Mouse (Mus musculus): Measurements from ENCODE around the gene Fzr1. TPM values are rescaled to one million over a fixed set of nuclear protein-coding genes. Genes with fewer than 3 reads are reported as not detected.

The Fzr1 gene
- total RNA-seq, 2 experiments from 2014 or later = 27.8 to 29.4 TPM

DNA sequence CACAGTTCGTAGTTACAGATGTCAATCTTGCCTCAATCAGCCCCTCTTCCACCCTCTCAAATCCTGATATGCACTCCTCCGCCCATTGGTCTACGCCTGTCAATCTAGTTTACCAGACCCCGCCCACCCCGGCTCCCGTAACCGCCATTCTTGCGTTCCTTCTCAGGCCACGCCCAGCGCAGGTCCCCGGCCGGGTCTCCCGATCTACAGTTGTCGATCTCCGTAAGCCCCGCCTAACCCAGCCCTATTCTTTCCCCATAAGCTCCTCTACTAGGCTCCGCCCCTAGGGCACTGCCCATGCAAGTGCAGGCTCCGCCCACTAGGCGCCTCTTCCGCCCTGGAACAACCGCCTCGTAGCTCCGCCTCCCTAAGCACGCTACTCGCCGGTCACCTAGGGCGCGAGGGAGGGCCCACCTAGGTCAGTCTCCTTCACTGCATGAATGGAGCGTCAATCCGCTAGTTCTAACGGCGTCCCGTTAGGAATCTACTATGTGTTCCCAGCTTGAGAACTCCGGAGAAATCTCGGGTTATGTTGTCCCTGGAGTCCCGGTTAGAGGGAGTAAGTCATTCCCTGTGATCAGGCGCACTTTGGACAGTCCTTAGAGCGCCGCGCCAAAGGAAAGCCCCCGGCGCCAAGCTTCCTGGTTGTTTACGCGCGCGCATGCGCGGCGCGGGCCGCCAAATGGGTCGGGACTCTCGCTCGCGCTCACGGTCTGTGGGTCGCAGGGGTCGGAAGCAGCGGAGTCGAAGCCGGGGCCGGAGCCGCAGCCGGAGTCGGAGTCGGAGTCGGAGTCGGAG is 57.6 kb downstream of the Fzr1 start, which contains the start of gene Cactin:
TSS of gene Cactin (plus strand) at position 554 of the 798 bp plus-strand sequence.
- DNase-seq = peak; percentile 96 to 98
- intact Hi-C loops (cut with DNase I) = no loop called here

GRCm38 (mm10) chr10:81319741-81320549 is 58.4 kb downstream of the Fzr1 start:
- intact Hi-C loops (cut with DNase I) = loop anchor here (2.0 kb wide), 1 partner anchor 27 kb away; the partner anchor contains the start of gene Pip5k1c
- peak in 1 of 2 experiments; percentile 93 for DNase-seq

DNA sequence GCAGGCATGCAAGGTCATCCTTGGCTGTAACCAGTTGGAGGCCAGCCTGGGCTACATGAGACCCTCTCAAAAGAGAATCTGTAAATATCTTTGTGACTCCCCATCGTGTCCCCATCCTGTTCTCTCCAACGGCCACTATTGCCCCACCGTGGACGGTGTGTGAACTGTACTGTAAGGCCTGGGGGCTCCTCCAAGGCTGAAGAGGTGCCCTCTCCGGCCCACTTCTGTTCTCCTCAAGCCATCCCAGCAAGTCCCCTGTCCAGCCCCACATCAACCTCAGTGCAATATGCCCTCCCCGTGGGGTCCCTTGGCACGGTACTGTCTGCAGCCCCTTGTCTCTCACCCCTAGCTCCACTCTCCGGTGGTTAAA is 59.0 kb downstream of the Fzr1 start:
- intact Hi-C loops (cut with DNase I) = loop anchor here (2.0 kb wide), 1 partner anchor 27 kb away; the partner anchor contains the start of gene Pip5k1c
- DNase-seq = peak in 1 of 2 experiments; percentile 36

DNA sequence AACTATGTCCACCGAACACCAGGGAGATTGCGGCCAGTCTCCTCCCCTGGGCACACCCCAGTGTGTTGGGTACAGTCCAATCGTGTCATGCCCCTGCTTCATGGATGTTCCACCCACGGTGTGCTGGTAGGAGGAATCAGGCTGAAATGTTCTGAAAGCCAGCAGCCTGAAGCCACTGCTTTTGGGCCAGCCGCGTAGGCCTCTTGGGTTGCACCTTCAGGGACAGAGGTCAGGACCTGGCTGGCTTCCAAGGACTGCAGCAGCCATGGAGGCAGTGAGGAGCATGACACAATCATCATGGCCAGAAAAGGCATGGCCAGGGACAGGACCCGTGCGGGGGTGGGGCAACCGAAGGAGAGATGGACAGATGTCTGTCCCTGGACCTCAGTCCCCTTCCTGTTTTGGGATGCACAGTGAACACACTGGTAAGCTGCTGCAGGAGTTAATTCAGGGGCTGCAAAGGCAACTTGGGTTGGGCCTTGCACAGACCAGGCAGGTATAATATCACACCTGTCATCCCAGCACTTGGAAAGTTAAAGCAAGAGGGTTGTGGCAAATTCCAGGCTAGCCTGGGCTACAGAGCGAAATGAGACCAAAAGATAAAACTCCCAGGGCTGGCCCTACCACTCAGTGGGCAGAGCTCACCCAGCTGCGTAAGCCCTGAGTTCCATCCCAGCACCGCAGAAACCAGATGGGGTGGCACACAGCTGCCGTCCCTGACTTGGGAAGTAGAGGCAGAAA is 59.6 kb downstream of the Fzr1 start:
- intact Hi-C loops (cut with DNase I) = loop anchor here (2.0 kb wide), 1 partner anchor 26 kb away; the partner anchor contains the start of gene Pip5k1c

DNA sequence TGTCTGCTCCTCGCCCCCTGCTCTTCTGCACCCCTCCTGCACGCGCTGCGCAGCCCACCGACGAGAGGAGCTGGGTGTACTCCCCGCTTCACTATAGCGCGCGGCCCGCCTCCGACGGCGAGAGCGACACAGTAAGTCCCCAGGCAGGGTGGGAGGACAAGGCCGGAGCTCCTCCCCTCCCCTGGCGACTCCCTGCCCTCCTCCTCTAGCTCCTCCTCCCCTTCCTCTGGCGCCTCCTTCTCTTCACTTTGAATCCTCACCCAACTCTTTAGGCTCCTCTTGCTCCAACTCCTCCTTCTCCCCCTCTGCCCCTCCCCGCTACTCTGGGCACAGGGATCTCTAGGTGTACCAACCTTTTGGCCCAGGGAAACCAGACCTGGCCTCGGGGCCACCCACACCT is 61.0 kb downstream of the Fzr1 start:
- no peak for DNase-seq
- intact Hi-C loops (cut with DNase I) = no loop called here

More for the DNA sequence above, 59.6 kb downstream of the Fzr1 start:
- DNase-seq = no peak

DNA sequence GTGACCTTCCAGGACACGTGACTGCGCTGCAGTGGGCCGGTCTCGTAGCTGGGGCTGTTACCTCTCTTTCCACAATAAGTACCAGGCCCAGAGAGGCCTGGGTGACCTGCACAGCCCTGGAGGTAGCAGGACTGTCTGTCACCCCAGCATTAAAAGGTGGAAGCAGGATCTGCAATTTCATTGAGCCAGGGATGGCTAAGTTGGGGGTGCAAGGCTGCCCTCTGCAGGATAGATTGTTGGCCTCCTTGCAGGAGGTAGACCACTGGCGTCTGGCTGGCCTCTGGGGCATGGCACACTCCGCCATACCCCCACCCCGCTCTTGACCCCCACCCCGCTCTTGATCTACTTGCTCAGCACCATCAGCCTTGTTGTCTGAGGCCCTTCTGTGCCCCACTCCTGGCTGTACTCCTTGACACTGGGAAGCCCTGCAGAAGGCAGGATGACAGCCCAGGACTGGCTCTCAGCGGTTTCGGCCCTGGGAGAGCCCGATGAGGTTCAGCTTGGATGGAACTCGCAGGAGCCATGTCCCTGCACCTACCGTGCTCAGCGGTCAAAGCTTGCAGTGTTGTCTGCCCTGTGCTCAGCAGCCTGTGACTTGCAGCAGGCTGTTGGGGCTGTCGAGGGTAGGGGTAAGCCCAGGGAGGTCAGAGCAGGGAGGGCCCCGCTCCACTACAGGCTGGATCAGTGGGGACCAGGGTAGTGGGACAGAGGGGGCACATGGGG is 61.8 kb downstream of the Fzr1 start:
- DNase-seq = no peak
- intact Hi-C loops (cut with DNase I) = no loop called here

Small RNA genes lying within 50 kb of the gene (microRNA-seq; reads per million reads assigned to microRNA genes)
- gene Mir1191b (ENCODE audit: borderline number of aligned reads in 2 of 2) (0.67 to 1.4 reads per million in 2 experiments), gene Mir6913 (ENCODE audit: borderline number of aligned reads in 2 of 2) (0.67 to 0.72 reads per million in 2 experiments)

Other genes with a start within 250 kb of the Fzr1 start
- 10 to 100 TPM; 37.9 to 39.5 TPM for gene Zbtb7a, start 243.3 kb downstream of the Fzr1 start, total RNA-seq (2021)
- gene Pias4, start 210.6 kb downstream of the Fzr1 start, total RNA-seq (2021) = 10 to 100 TPM; 14.0 to 17.1 TPM
- gene Eef2, start 201.9 kb downstream of the Fzr1 start, total RNA-seq (2021) = 1,000 to 10,000 TPM; 1,005 to 1,085 TPM
- gene Dapk3, start 195.5 kb downstream of the Fzr1 start, total RNA-seq (2021) = 10 to 100 TPM; 31.0 to 31.3 TPM
- gene 4930442H23Rik, start 194.7 kb downstream of the Fzr1 start, total RNA-seq (2021) = not detected
- 1 to 10 TPM; 7.8 to 7.9 TPM for gene Nmrk2, start 176.5 kb downstream of the Fzr1 start, total RNA-seq (2021)
- under 1 TPM in 1 of 2 experiments, not detected in 1; 0.11 TPM for gene Atcay, start 147.7 kb downstream of the Fzr1 start, total RNA-seq (2021)
- gene Zfr2, start 145.4 kb downstream of the Fzr1 start, total RNA-seq (2021) = 1 to 10 TPM; 2.5 to 3.6 TPM
- gene Matk, start 125.6 kb downstream of the Fzr1 start, total RNA-seq (2021) = under 1 TPM; 0.39 to 0.41 TPM
- gene Mrpl54, start 111.6 kb downstream of the Fzr1 start, total RNA-seq (2021) = 10 to 100 TPM; 95.2 to 97.4 TPM
- 100 to 1,000 TPM; 102 to 108 TPM for gene Apba3, start 111.6 kb downstream of the Fzr1 start, total RNA-seq (2021)
- gene Tjp3, start 86.9 kb downstream of the Fzr1 start, total RNA-seq (2021) = under 1 TPM in 1 of 2 experiments, not detected in 1; 0.19 TPM
- 10 to 100 TPM; 31.5 to 33.3 TPM for gene Pip5k1c, start 85.6 kb downstream of the Fzr1 start, total RNA-seq (2021)
- gene Cactin, start 57.4 kb downstream of the Fzr1 start, total RNA-seq (2021) = 10 to 100 TPM; 13.2 to 17.4 TPM
- 1 to 10 TPM; 5.0 to 5.4 TPM for gene Tbxa2r, start 49.8 kb downstream of the Fzr1 start, total RNA-seq (2021)
- 1 to 10 TPM; 5.9 TPM for gene Gipc3, start 35.2 kb downstream of the Fzr1 start, total RNA-seq (2021)
- 10 to 100 TPM; 60.4 to 67.1 TPM for gene Hmg20b, start 28.0 kb downstream of the Fzr1 start, total RNA-seq (2021)
- gene Mfsd12, start 21.0 kb downstream of the Fzr1 start, total RNA-seq (2021) = 10 to 100 TPM; 11.7 to 12.5 TPM
- under 1 TPM; 0.31 to 0.81 TPM for gene 4930404N11Rik, start 12.7 kb downstream of the Fzr1 start, total RNA-seq (2021)
- gene Dohh, start 5.9 kb upstream of the Fzr1 start, total RNA-seq (2021) = 10 to 100 TPM; 50.3 to 52.2 TPM
- 1 to 10 TPM; 1.1 to 2.0 TPM for gene Gm48551, start 6.0 kb upstream of the Fzr1 start, total RNA-seq (2021)
- gene Gm48552, start 10.5 kb upstream of the Fzr1 start, total RNA-seq (2021) = under 1 TPM in 1 of 2 experiments, not detected in 1; 0.62 TPM
- 1 to 10 TPM; 2.2 to 2.4 TPM for gene Smim24, start 14.5 kb upstream of the Fzr1 start, total RNA-seq (2021)
- 100 to 1,000 TPM; 115 to 133 TPM for gene Nfic, start 77.1 kb upstream of the Fzr1 start, total RNA-seq (2021)
- gene Celf5, start 104.2 kb upstream of the Fzr1 start, total RNA-seq (2021) = under 1 TPM in 1 of 2 experiments, not detected in 1; 0.24 TPM
- 10 to 100 TPM; 61.9 to 63.9 TPM for gene Ncln, start 117.9 kb upstream of the Fzr1 start, total RNA-seq (2021)
- 1 to 10 TPM in 1 of 2 experiments, under 1 TPM in 1; 0.61 to 1.3 TPM for gene S1pr4, start 121.6 kb upstream of the Fzr1 start, total RNA-seq (2021)
- under 1 TPM; 0.73 to 0.78 TPM for gene Gna15, start 145.7 kb upstream of the Fzr1 start, total RNA-seq (2021)
- gene Gna11, start 166.7 kb upstream of the Fzr1 start, total RNA-seq (2021) = 10 to 100 TPM; 50.7 to 51.7 TPM
- 1,000 to 10,000 TPM in 1 of 2 experiments, 100 to 1,000 TPM in 1; 977 to 1,076 TPM for gene Aes, start 181.0 kb upstream of the Fzr1 start, total RNA-seq (2021)
- gene Tle2, start 196.0 kb upstream of the Fzr1 start, total RNA-seq (2021) = 10 to 100 TPM in 1 of 2 experiments, 1 to 10 TPM in 1; 7.5 to 11.5 TPM
- 1 to 10 TPM; 7.5 to 8.5 TPM for gene Tle6, start 222.6 kb upstream of the Fzr1 start, total RNA-seq (2021)
- gene BC025920, start 227.8 kb upstream of the Fzr1 start, total RNA-seq (2021) = 1 to 10 TPM; 2.6 to 2.7 TPM
- gene Sirt6, start 249.3 kb upstream of the Fzr1 start, total RNA-seq (2021) = 1 to 10 TPM; 6.5 to 7.2 TPM